Mouse (Mus musculus): ENCODE measurements around the gene Macc1.

Gene Macc1

DNA sequence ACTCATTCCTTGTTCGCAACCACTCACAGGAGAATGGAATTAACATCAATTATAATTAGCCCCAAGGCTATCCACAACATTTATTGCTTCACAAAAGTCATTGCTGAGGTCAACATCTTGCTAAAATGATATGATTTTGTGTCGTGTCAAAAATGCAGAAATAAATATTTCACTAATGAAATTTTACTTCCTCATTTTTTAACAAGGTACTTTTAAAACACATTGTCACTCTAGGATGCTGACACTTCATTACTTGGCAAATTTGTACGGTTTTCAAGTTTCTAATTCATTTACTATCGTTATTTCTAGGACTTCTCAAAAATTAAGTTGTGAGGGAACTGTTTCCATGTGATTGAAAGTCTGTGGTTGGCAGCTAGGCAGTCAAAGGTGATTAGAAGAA is 55.8 kb downstream of the Macc1 start:
- no peak for TF ChIP-seq GATA4 (IDR thresholded peaks at IDR 0.05; ENCODE audit: insufficient replicate concordance, low read length)

DNA sequence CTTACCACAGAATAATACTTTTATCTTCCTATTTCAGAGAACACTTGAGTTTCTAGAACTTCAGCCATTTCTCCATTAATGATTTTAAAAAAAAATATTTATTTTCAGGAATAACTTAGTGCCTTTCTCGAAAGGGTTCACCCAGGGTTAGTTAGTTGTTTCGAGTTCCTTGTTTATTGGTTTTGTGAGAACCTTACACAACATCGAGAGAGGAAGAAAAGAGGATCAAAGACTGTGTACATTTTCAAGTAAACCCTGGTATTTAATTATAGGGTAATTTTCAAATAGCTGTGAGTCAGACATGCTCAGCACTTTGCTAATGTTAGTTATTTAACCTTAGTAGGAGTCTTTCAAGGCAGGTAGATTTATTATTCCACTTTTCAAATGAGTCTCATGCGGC is 58.3 kb downstream of the Macc1 start:
- no peak for TF ChIP-seq GATA4 (IDR thresholded peaks at IDR 0.05; ENCODE audit: insufficient replicate concordance, low read length)

DNA sequence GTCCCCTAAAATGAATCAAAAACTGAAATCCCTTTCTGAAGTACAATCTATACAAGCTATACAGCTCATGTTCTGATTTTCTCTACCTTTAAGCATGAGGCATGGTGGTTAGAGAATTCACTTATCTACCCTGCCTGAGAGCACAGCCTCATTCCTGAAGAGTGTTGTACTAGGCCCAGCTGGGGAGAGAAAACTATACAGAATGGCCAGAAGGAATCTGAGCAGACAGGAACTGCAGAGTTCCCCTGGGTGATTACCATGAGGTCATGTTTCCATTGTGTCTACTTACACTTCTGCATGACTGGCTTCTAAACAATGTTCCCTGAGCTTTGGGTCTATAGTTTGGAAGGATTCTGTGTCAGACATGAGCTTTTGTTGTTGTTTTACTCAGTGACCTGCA is 62.8 kb downstream of the Macc1 start:
- no peak for TF ChIP-seq GATA4 (IDR thresholded peaks at IDR 0.05; ENCODE audit: insufficient replicate concordance, low read length)

DNA sequence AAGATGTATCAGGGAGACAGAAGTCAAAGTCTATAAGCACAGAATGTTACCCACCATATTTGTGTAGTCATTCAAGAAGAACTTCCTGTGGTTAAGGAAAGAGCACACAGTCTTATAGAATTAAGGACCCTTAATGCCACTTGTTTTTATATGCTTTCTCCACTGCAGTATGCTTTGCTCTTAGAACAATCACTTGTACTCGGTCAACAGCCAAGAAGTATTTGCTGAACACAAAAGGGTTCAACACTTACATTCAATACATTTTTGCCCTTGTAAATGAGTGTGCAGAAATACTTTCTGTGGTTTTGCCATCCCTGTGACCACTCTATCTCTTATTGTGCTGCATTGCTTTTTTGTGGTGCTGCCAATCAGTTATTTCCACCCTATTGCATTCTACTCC is 67.8 kb downstream of the Macc1 start:
- no peak for TF ChIP-seq GATA4 (IDR thresholded peaks at IDR 0.05; ENCODE audit: insufficient replicate concordance, low read length)

DNA sequence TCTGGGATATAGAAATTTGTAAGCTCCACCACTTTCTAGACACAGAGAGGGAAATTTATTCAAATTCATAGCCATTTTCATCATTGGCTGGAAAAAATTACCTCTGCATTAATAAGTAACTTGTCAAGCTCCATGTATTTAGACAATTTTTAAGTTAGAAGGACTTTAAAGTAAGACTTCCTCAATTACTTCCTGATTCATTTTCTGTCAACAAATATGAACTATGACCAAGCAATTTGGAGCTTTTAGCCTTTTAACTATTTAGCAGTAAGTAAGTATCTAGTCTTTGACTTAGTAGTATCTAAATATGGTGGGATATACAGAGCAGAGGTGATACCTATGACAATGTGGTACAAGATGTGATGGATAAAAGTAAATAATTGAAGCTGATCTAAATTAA is 72.2 kb downstream of the Macc1 start:
- TF ChIP-seq GATA4 (IDR thresholded peaks at IDR 0.05; ENCODE audit: insufficient replicate concordance, low read length), result no peak

DNA sequence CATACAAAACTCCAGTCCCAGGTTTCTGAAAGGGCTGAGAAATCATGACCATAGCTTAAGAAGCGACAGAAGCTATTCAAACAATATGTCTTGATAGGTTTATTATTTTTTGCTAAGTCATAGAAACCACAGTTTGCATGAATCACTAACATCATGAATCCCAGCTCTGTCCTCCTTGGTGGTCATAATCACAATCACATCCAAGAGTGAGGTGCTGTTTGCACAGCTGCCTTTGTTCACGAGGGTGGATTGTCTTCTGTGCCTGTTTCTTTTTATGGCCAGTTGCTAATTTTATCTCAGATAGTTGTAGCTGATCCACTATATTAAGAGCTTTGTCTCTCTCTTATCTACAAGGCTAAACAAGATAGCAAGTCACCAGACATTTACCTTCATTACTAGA is 72.6 kb downstream of the Macc1 start:
- no peak for TF ChIP-seq GATA4 (IDR thresholded peaks at IDR 0.05; ENCODE audit: insufficient replicate concordance, low read length)

DNA sequence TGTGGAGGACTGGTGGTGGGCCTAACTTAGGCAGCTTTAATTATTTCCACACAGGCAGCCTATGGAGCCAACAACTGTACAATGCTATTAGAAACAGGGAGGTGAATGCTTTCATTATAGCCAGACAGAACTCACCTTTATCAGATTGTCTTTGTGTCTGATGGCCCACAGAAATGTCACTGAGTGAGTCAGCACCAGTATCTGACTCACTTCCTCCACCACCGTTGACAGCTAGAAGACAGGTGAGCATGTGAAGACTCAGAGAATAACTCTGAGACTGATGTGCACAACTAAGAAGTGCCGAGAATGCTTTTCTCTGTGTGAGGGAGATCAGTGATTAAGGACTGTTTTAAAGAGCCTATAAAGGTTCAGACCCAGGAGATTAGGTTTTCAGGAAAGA is 73.9 kb downstream of the Macc1 start:
- no peak for TF ChIP-seq GATA4 (IDR thresholded peaks at IDR 0.05; ENCODE audit: insufficient replicate concordance, low read length)

DNA sequence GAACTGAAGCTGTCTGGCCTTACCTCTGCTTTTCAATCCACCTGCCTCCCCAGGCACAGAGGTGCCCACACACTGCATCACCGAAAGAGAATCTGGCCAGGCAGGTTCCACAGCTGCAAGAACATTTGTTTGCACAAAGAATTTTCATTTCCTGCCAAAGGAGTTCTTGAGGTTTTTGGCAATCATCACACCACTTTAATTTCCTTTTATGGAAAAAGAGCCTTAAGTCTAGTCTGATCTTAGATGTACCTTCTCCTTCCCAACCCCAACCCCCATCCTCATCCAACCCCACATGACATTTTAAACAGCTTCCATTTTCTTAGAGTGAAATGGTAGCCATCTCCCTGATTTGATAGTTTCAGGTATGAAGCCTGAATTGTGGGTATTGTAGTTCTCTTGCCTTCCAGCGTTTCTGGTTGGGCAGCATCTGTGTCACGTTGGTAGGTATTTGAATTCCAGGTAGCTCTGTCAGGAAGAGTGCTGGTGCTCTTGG is 76.2 kb downstream of the Macc1 start:
- no peak for TF ChIP-seq GATA4 (IDR thresholded peaks at IDR 0.05; ENCODE audit: insufficient replicate concordance, low read length)

DNA sequence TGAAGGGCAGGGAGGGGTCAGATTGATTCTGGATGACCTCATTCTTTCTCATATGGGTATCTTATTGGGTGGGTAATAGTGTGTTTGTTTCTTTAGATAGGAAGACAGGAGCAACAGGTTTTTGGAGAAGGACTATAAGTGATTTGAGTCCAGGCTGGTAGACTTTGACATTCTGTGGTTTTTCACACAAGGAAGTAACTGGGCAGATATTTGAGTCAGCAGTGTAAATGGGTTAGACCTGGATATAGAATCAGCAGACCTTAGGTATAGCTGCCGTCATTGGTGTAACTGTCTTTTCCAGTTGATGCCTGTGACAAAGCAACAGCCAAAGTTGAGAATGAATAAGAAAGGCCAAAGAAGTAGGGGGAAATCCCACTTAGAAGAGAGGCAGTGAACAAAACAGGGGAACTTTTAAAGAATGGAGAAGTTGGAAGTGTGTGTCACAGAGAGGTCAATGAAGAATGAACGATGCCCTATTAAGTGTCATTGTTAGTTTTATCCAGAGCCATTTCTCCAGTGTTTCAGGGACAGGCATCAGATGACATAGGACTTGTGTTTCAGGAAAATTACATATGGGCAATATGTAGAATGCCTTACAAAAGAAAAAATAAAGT is 84.1 kb downstream of the Macc1 start:
- TF ChIP-seq GATA4 (IDR thresholded peaks at IDR 0.05; ENCODE audit: insufficient replicate concordance, low read length), result no peak

DNA sequence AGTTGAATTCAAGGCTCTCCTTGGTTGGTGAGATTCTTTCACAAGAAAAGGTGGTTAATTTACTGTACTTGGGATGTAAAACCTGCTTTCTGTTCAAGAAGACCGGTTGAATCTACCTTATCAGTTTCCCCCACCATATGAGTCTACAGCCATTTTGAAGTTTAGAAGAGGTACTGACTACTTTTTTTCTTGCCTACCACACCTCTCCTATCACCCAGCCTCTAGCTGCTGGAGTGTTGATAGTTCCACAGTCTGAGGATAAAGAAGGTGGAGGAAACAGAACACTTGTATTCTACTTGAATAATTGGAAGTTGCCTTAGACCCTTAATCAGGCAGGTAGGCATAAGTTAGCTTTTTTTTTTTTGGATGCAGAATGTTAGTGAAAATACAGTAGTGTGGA is 88.2 kb downstream of the Macc1 start:
- no peak for TF ChIP-seq GATA4 (IDR thresholded peaks at IDR 0.05; ENCODE audit: insufficient replicate concordance, low read length)

DNA sequence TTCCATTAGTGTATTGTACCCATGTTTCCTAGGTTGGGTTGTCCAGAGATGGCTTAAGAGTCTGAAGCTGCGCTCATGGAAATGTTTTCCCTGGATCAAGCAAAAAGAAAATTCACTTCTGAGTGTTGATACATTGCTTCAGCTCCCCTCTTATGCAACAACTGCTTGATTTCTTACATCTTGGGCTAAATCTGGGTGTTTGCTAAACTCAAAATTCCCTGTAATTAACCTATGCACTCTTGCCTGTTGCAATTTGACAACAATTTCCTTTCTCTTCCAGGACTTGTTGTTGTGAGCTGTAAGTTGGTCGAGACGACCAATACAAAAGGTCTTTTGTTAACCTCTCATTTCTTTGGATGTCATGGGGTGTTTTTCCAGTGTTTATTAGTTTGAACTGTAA is 88.7 kb downstream of the Macc1 start:
- no peak for TF ChIP-seq GATA4 (IDR thresholded peaks at IDR 0.05; ENCODE audit: insufficient replicate concordance, low read length)

DNA sequence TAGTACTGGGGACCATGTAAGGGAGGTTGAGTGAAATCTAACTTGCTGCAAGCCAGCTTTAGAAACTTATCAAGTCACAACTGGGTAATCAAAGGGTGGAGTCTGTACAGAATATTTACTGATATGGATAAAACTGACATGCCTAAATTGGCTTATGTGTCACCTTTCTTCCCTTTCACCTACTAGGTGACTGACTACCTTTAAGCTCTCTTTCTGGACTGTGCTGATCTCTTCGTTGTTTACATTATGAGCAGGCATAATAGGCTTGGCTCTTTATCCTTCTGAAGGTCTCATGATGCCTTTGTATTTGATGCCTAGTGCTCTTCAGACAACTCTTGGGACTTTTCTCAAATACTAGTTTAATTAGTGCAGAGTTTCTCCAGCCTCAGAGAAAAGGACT is 90.7 kb downstream of the Macc1 start:
- no peak for TF ChIP-seq GATA4 (IDR thresholded peaks at IDR 0.05; ENCODE audit: insufficient replicate concordance, low read length)

DNA sequence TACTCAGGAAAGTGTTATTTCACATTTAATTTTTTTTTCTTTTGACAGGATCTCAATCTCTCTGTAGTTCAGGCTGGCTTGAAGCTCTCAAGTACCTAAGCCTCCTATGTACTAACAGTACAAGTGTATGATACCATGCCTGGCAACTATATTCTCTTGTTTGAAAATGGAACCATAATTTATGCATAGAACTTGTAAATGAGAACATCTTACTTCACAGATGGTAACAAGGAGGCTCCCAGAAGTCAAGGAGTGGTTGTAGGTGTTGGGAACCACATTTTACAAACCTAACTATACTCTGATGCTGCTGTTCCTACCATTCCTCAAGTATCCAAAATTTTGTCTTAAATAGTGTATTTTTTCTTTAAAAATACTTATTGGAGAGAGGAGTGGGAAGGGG is 96.5 kb downstream of the Macc1 start:
- TF ChIP-seq GATA4 (IDR thresholded peaks at IDR 0.05; ENCODE audit: insufficient replicate concordance, low read length), result no peak

DNA sequence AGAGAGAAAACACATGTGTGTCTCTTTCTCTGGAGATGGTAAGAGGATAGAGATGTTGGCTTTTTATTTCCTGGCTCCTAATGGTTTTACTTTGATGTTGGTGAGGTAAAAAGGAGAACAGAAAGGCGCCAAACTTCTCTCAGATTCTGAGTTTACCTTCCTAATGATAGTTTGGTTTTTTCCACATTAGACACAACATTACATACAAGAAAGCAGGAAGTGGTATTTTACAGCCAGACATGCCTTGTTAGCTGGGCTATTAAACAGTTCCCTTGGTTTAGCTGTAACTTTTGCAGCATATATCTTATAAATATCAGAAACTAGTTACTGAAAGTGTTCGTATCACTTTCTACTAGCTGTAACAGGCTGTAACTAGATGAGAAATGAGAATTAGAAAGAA is 96.9 kb downstream of the Macc1 start:
- TF ChIP-seq GATA4 (IDR thresholded peaks at IDR 0.05; ENCODE audit: insufficient replicate concordance, low read length), result no peak

DNA sequence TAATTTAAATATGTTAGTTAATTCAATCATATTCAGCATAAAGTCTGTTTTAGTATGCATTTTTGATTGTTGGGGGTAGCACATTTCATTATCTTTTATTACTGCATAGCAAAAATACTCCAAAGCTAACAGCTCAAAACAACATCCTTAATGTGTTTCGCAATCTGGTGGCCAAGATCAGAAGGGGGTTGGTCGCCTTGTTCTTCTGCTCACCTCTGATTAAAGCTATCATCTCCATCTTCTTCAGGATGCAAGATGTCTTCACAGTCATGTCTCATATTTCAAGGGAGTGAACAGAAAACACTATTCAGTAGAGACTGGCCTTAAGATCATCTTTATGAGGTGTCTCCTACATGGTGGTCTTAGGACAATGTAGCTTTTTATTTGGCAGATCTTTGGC is 97.9 kb downstream of the Macc1 start:
- no peak for TF ChIP-seq GATA4 (IDR thresholded peaks at IDR 0.05; ENCODE audit: insufficient replicate concordance, low read length)

DNA sequence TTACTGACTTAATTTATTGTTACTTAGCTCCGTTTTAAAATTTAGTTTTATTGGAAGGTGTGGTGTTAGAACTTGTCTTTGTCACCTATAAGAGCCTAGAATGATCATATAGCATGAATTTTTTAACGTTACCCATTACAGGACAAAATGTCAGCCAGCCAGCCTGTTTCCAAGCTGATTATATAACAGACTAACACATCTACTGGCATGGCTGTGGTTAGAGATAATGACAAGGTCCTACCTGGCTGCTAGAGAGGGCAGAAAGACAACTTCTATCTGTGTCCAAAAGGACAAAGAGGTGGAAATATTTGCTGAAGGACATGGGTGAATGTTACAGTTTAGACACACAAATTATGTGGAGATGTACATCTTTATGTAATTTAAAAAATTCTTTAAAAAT is 101.8 kb downstream of the Macc1 start:
- no peak for TF ChIP-seq GATA4 (IDR thresholded peaks at IDR 0.05; ENCODE audit: insufficient replicate concordance, low read length)

DNA sequence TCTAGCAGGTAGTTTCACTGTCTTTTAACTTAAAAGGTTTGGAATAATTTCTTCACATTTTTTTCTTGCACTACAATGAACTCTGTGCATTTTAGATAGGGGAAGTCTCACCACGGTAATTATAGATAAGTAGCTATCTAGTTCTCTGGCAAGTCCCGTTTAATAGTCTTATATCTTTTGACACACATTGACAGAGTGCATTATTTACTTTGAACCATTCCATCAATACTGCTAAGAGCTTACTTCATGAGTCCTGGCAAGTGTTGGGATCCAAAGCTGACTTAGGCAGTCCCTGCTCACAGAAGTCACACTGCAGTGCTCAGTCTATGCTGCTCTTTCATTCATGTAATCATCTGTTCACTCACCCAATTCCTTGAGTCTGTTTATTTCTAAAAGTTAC is 111.7 kb downstream of the Macc1 start:
- TF ChIP-seq GATA4 (IDR thresholded peaks at IDR 0.05; ENCODE audit: insufficient replicate concordance, low read length), result no peak

Measured in liver, adult (tissue).